Mouse (Mus musculus) forebrain, embryonic 12.5 days (tissue): ENCODE results near the gene Rps4x. TPM values are rescaled to one million over a fixed set of nuclear protein-coding genes. Genes with fewer than 3 reads are reported as not detected.
"Not testable (repeated sequence)": the region's sequence is repeated elsewhere in the genome, so short reads cannot be mapped to it uniquely, and the experiment has no call there.

ENCODE experiments used
- ATAC-seq: fragments of 200-750 bp; cut with Nextera tagmentation; 2 replicates; pipeline ENCODE4 v1.8.0; 2017; ENCODE audit warnings: moderate TSS enrichment; ENCODE audit not compliant: low FRiP score
- H3K27ac ChIP-seq: fragments of 300-500 bp; sonication (generic); 2 replicates; pipeline ENCODE4 v1.5.1; 2016; ENCODE audit warnings: mild to moderate bottlenecking
- H3K27me3 ChIP-seq: fragments of 300-500 bp; sonication (generic); 2 replicates; pipeline ENCODE4 v1.6.1; 2016; ENCODE audit warnings: mild to moderate bottlenecking
- H3K36me3 ChIP-seq: fragments of 300-500 bp; sonication (generic); replicated peaks from 2 replicates; pipeline ENCODE4 v1.6.1; 2016; ENCODE audit warnings: mild to moderate bottlenecking
- H3K4me1 ChIP-seq: fragments of 300-500 bp; sonication (generic); 2 replicates; pipeline ENCODE4 v1.6.1; 2016
- H3K4me2 ChIP-seq: fragments of 300-500 bp; sonication (generic); 2 replicates; pipeline ENCODE4 v1.6.1; 2016; ENCODE audit warnings: mild to moderate bottlenecking, moderate library complexity
- H3K4me3 ChIP-seq: fragments of 300-500 bp; sonication (generic); replicated peaks from 2 replicates; pipeline ENCODE4 v1.5.1; 2016; ENCODE audit warnings: mild to moderate bottlenecking
- H3K9ac ChIP-seq: fragments of 300-500 bp; sonication (generic); 2 replicates; pipeline ENCODE4 v1.6.1; 2016; ENCODE audit warnings: mild to moderate bottlenecking
- H3K9me3 ChIP-seq: fragments of 300-500 bp; sonication (generic); 2 replicates; pipeline ENCODE4 v1.6.1; 2016
- whole genome bisulfite sequencing: fragments of 180-500 bp; shearing (Covaris S2); methylation state at CpG from one replicate; pipeline ENCODE4 v1.1.7; 2016; 5-methylcytosine and 5-hydroxymethylcytosine counted together
- polyA plus RNA-seq: library from polyadenylated mRNA; unstranded; fragments of >200 nt; fragmentation: Nextera tagmentation; extraction: Ambion mirVana; gene quantifications from 2 replicates; pipeline ENCODE4 v1.2.1, GENCODE M21; 2016

The Rps4x gene
- 531 and 555 TPM in 2 replicates for polyA plus RNA-seq

DNA sequence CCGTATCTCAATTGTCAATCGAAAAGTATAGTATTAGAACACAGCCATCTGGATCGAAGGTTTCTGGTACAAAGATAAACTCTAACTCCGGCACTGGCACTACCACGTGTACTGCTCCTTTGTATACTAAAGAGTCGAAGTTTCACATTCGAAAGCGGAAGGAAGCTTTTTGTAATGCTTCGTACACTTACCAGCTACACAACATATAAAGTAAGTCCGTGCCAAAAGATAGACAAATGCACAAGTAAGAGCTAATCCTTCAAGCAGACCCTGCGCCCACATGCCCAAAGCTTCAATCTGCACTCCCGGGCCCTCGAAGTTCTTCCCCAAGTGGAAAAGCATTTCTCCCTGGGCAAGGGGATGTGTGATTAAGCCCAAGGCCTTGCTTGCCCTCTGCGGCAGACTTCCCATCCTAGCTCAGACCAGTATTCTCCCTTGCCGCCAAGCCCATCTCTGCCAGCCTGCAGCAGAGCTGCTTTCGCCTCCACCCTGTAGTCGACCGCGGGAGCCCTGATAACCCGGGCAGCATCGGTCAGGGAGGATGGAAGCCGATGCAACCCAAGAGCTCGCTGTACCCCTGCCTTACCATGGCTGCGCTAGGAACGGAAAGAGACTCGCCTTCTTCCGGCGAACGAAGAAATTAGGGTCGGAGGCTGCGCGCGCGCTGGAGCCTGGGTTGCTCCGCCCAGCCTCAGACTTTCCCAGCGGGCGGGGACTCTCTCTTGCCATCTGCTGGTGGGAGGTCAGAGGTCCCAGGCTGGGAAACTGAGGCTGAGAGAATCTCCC lies at the start of gene Rps4x:
Gene Rps4x, minus strand, starts transcription at position 683 of the 786 bp plus-strand sequence.
- Histone ChIP-seq H3K36me3 (peaks cover 10% of the 10 kb centered on the region), H3K9me3 (no peaks in the 10 kb centered on the region), H3K4me2 (peak within 1 kb of the TSS; percentile 59), H3K27ac (peak within 1 kb of the TSS; percentile 88), H3K9ac (peak within 1 kb of the TSS; percentile 68), H3K4me3 (peak within 1 kb of the TSS; percentile 52), H3K4me1 (peaks cover 16% of the 10 kb centered on the region), H3K27me3 (0 out of 2 replicates have a peak, but pooled peaks cover 5% of the 10 kb centered on the region)
- 17% methylated on average over 37 of the region's 37 CpGs for WGBS
- peak; percentile 93 for ATAC-seq

DNA sequence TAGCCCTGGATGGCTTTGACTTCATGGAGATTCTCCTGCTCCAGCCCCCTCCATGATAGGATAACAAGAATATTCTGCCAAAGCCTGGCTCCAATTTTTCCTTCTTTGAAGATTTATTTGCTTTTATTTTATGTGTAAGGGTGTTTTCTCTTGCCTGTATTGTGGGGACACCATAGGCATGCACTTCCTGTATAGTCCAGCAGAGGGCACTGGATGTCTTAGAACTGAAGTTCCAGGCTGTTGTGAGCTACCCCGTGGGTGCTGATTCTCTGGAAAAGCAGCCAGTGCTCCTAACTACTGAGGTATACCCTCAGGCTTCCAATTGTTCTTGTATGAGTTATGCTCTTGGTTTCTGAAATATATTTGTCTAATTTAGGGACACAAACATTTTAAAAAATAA lies 29.9 kb upstream of the Rps4x start:
- Histone ChIP-seq H3K27ac (no peak overlapping the region), H3K9me3 (no peaks in the 10 kb centered on the region), H3K4me1 (no peaks in the 10 kb centered on the region), H3K9ac (no peak overlapping the region), H3K4me3 (no peak overlapping the region), H3K36me3 (no peaks in the 10 kb centered on the region), H3K4me2 (no peak overlapping the region), H3K27me3 (0 out of 2 replicates have a peak, but pooled peaks cover 3% of the 10 kb centered on the region)
- ATAC-seq: no peak
- WGBS: 28% methylated on average over 1 of the region's 1 CpGs

DNA sequence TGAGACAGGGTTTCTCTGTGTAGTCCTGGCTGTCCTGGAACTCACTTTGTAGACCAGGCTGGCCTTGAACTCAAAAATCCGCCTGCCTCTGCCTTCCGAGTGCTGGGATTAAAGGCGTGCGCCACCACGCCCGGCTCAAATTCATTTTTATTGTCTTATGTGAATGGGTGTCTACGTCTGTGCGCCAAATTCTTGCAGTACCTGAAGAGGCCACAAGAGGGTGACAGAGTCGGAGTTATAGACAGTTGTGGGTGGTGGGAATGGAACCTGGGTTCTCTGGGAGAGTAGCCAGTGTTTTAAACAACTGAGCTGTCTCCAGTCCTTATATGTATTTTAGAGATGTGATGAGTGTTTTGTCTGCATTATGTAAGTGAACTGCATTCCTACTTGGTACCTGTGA lies 26.2 kb upstream of the Rps4x start:
- 42% methylated on average over 9 of the region's 9 CpGs for WGBS
- not testable (repeated sequence) for H3K9ac ChIP-seq, ATAC-seq

DNA sequence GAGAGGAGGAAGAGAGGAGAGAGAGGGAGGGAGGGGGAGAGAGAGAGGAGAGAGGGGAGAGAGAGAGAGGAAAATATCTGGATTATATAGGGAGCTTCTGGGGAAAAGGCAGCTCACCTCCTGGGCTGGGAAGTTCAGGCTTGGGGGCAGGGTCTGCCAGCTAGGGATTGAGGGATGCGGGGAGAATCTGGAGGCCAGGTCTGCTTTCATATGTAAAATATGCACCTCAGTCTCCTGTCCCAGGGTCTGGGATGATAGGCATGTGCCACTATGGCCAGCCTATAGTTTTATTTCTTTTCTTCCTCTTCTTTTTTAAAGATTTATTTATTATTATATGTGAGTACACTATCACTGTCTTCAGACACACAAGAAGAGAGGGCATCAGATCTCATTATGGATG lies 1.6 kb upstream of the Rps4x start:
- H3K4me3 ChIP-seq: no peak overlapping the region
- peaks cover 14% of the 10 kb centered on the region for H3K4me1 ChIP-seq
- H3K27ac ChIP-seq: no peak overlapping the region
- 54% methylated on average over 1 of the region's 1 CpGs for WGBS
- H3K4me2 ChIP-seq: no peak overlapping the region
- no peak overlapping the region for H3K9ac ChIP-seq
- no peak for ATAC-seq
- peaks cover 3% of the 10 kb centered on the region; the same call in 1 of the 2 replicates for H3K36me3 ChIP-seq
- peaks cover 5% of the 10 kb centered on the region; the same call in 1 of the 2 replicates for H3K27me3 ChIP-seq
- no peaks in the 10 kb centered on the region for H3K9me3 ChIP-seq

More for the DNA sequence above, 26.2 kb upstream of the Rps4x start:
- not testable (repeated sequence) for H3K36me3 ChIP-seq, H3K9me3 ChIP-seq, H3K4me3 ChIP-seq, H3K4me2 ChIP-seq, H3K4me1 ChIP-seq, H3K27ac ChIP-seq, H3K27me3 ChIP-seq

DNA sequence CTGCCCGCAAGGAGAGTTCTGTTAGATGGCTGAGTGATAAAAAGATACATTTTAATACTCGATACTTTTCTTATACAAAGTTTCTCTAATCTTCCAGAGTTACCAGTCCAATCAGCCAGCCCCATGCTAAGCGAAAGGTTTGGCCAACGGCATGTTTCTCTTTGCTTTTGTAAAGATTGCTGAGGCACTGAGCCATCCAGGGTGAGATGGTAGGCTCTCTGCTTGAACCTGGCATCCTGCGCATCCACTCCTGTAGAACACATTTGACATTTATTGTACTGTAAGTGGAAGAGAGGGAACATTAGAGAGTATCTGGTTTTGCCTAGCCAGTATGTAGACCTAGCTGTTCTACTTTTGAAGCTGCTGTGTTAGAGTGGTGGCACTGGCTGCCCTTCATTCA lies 387 bp upstream of the Rps4x start:
- Histone ChIP-seq H3K27me3 (0 out of 2 replicates have a peak, but pooled peaks cover 5% of the 10 kb centered on the region), H3K36me3 (peaks cover 10% of the 10 kb centered on the region), H3K27ac (no peak overlapping the region), H3K9ac (no peak overlapping the region), H3K9me3 (no peaks in the 10 kb centered on the region), H3K4me1 (peaks cover 16% of the 10 kb centered on the region), H3K4me2 (peak overlapping the region; percentile 59; the same call in 1 of the 2 replicates), H3K4me3 (no peak overlapping the region)
- peak; percentile 5; the same call in 1 of the 2 replicates for ATAC-seq
- 42% methylated on average over 5 of the region's 5 CpGs for WGBS

DNA sequence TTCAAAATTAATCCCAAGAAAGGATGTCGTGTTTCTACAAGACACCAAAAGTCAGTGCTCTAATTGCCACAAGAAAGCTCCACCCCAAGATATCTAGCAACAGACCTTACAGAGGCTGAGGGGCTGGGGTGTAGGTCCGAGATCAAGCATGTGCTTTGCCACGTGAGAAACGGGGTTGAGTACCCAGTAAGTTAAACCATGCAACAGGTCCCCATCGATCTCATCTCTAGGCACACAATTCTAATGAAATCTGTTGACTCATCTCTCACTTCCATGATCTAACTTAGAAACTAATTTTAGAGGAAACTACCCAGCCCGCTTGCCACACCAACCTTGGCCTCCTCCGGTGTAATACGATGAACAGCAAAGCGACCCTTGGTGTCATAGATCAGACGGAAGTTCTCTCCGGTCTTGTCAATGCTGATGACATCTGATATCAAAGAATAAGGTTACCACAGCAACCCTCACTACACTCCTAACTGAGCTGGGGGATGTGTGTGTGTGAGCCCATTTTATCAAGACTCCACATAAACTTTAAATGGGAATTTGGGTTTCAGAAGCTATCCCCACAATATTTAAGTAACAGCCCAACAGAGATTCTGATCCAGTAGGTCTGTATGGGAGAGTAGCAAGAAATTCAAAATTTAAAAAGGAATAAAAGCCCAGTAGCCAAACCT lies 2.0 kb downstream of the Rps4x start:
- H3K4me3 ChIP-seq: peak overlapping the region; percentile 52
- no peak for ATAC-seq
- H3K27me3 ChIP-seq: 0 out of 2 replicates have a peak, but pooled peaks cover 5% of the 10 kb centered on the region
- H3K9me3 ChIP-seq: no peaks in the 10 kb centered on the region
- peaks cover 16% of the 10 kb centered on the region for H3K4me1 ChIP-seq
- peak overlapping the region; percentile 59 for H3K4me2 ChIP-seq
- 47% methylated on average over 11 of the region's 11 CpGs for WGBS
- no peak overlapping the region for H3K27ac ChIP-seq
- H3K9ac ChIP-seq: peak overlapping the region; percentile 68
- peaks cover 10% of the 10 kb centered on the region for H3K36me3 ChIP-seq

DNA sequence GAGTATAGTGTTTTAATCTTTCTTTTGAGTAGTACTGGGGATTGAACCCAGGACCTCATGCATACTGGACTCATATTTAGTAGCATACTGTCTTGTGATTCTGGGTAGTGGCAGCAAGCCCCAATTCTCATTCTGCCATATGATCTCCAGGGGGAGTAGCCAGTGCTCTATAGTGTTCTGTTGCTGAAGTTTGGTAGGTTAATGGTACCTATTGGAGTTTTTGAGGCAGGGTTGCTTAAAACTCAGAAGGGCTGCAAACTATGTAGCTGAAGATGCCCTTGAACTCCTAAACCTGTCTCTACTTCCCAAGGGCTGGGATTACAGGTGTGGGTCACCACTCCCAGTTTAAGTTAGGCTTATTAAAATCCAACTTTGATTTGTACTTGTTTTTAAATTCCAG lies 6.6 kb downstream of the Rps4x start:
- H3K9ac ChIP-seq: no peak overlapping the region
- no peak overlapping the region for H3K27ac ChIP-seq
- no peak for ATAC-seq
- no peak overlapping the region for H3K4me2 ChIP-seq
- H3K4me3 ChIP-seq: no peak overlapping the region
- peaks cover 14% of the 10 kb centered on the region for H3K4me1 ChIP-seq
- peaks cover 7% of the 10 kb centered on the region; the same call in 1 of the 2 replicates for H3K27me3 ChIP-seq
- H3K36me3 ChIP-seq: peaks cover 10% of the 10 kb centered on the region
- H3K9me3 ChIP-seq: no peaks in the 10 kb centered on the region

DNA sequence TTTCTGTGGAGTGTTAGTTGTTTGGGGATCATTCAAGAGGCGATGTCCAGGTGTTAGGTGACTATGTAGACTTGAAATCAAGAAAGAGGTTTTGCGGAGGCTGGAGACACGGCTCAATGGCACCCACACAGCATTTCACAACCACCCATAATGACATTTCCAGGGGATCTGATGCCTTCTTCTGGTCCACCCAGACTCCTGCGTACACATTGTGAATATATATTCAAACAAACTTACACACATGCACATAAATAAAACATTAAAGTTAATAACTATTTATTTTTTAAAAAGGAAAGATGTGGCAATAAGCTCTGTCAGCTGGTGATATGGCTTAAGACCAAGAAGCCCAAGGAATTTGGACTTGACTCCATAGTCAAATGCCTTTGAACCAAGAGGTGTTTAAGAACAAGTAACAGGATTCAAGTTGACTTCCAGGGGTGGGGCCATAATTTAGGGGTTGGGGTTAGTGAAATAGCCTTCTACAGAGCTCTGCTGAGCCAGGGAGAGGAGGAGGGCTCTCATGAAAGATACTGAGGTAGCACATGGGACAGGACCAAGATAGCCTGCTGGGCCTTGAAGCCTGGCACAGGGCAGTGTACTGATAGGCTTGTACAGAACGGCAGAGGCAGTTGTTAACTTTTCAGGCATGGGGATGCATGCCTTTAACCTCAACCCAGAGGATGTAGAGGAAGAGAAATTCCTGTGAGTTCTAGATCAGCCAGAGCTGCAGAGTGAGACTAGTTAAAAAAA lies 13.5 kb downstream of the Rps4x start:
- H3K4me2 ChIP-seq: no peak overlapping the region
- 87% methylated on average over 5 of the region's 5 CpGs for WGBS
- H3K27ac ChIP-seq: no peak overlapping the region
- 0 out of 2 replicates have a peak, but pooled peaks cover 5% of the 10 kb centered on the region for H3K27me3 ChIP-seq
- no peak for ATAC-seq
- no peaks in the 10 kb centered on the region for H3K4me1 ChIP-seq
- no peak overlapping the region for H3K4me3 ChIP-seq
- no peaks in the 10 kb centered on the region for H3K9me3 ChIP-seq
- H3K9ac ChIP-seq: no peak overlapping the region
- H3K36me3 ChIP-seq: no peaks in the 10 kb centered on the region

DNA sequence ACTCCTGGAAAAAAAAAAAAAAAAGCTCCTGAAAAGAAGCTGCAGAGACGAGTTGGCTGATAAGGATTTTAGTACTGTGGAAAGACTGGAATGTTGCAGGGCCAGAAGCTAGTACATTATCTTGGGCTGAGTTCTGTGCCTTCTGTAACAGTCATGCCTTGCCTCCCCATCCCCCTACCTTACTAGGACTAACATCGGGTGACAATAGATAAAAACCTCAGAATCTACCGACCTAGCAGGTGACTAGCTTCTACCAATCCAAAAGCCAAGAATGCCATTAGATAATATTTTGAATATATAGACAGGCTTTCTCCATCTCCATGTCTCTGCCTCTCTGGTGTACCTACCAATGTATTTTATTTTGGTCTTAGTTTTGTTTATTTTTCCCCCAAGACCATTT lies 18.3 kb downstream of the Rps4x start:
- Histone ChIP-seq H3K4me1 (no peaks in the 10 kb centered on the region; the same call in 1 of the 2 replicates), H3K4me2 (no peak overlapping the region), H3K9ac (no peak overlapping the region), H3K4me3 (no peak overlapping the region), H3K27me3 (0 out of 2 replicates have a peak, but pooled peaks cover 5% of the 10 kb centered on the region), H3K36me3 (no peaks in the 10 kb centered on the region), H3K27ac (no peak overlapping the region), H3K9me3 (no peaks in the 10 kb centered on the region)
- no peak for ATAC-seq
- WGBS: 81% methylated on average over 3 of the region's 3 CpGs

DNA sequence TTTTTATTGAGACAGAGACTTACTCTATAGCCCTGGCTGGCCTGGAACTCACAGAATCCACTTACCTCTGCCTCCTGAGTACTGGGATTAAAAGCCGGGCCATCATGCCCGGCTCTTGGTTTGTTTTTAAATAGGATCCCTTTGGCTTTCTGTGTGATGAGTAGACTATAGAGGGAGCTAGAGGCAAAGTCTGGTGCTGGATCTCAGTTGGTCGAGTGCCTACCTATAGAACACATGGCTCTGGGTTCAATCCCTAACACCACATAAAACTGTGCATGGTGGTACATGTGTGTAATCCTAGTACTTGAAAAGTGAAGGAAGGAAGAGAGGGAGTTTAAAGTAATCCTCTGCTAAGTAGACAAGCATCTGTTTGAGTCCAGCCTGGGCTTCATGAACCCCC lies 19.1 kb downstream of the Rps4x start:
- no peak overlapping the region for H3K27ac ChIP-seq
- 0 out of 2 replicates have a peak, but pooled peaks cover 5% of the 10 kb centered on the region for H3K27me3 ChIP-seq
- no peak overlapping the region for H3K9ac ChIP-seq
- H3K4me2 ChIP-seq: no peak overlapping the region
- H3K4me3 ChIP-seq: no peak overlapping the region
- no peaks in the 10 kb centered on the region for H3K9me3 ChIP-seq
- H3K4me1 ChIP-seq: no peaks in the 10 kb centered on the region; the same call in 1 of the 2 replicates
- ATAC-seq: no peak
- no peaks in the 10 kb centered on the region for H3K36me3 ChIP-seq
- WGBS: 46% methylated on average over 3 of the region's 3 CpGs

DNA sequence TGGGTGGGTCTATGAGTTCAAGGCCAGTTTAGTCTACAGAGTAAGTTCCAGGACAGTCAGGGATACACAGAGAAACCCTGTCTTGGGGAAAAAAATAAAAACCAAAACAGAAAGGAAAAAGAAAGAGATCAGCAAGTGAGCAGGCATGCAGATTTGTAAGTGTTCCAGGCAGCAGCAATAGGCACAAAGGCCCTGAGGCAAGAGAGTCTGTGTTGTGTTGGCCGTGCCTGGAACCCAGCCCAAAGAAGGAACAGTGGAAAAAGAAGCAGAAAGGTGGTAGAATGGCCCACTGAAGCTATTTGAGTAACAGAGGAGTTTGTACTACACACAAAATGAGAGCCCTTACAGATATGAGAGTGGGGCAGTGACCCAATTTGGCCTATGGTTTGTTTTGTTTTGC lies 19.5 kb downstream of the Rps4x start:
- Histone ChIP-seq H3K9ac (no peak overlapping the region), H3K4me1 (no peaks in the 10 kb centered on the region; the same call in 1 of the 2 replicates), H3K36me3 (no peaks in the 10 kb centered on the region), H3K9me3 (no peaks in the 10 kb centered on the region), H3K4me3 (no peak overlapping the region), H3K27me3 (0 out of 2 replicates have a peak, but pooled peaks cover 5% of the 10 kb centered on the region), H3K27ac (no peak overlapping the region), H3K4me2 (no peak overlapping the region)
- no peak for ATAC-seq
- 46% methylated on average over 1 of the region's 1 CpGs for WGBS

DNA sequence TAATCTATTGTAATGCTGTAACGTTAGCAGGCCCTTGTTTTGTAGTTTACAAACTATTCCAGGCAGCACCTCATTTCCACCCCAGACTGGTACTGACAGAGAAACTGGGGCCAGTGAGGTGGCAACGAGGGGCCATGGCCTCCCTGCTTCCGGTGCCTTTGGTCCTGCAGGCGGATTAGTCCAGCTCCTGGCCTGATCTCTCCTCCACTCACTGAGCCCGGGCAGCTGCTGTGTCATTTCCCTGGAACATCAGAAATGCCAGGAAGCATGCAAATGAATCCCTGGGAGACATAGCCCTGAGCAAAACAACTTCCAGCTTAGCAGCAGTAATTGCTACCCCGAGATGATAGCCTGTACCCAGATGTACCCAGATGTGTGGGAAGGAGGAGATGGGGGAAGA lies 22.2 kb downstream of the Rps4x start:
- H3K27ac ChIP-seq: peak overlapping the region; percentile 21
- WGBS: 30% methylated on average over 6 of the region's 6 CpGs
- 0 out of 2 replicates have a peak, but pooled peaks cover 5% of the 10 kb centered on the region for H3K27me3 ChIP-seq
- H3K36me3 ChIP-seq: no peaks in the 10 kb centered on the region
- no peak overlapping the region for H3K4me3 ChIP-seq
- no peak overlapping the region for H3K4me2 ChIP-seq
- no peak for ATAC-seq
- H3K4me1 ChIP-seq: no peaks in the 10 kb centered on the region; the same call in 1 of the 2 replicates
- H3K9ac ChIP-seq: no peak overlapping the region
- H3K9me3 ChIP-seq: no peaks in the 10 kb centered on the region
